ENCODE assay signal across 19 mouse cellular contexts in genomic region chr15:84025651-84026050, GRCm38 (mm10). TPM values are rescaled to one million over a fixed set of nuclear protein-coding genes. Genes with fewer than 3 reads are reported as not detected.
"Had no signal": no experiment of that assay in that cellular context is flagged by ENCODE, and none has a peak within 500 bp of the region (broad histone marks: within the 10 kb centered on the region; RNA-seq: fewer than 3 reads in every experiment).

No protein-coding gene starts in this region.

- H3K9me3 ChIP-seq: midbrain, embryonic 10.5 days; midbrain, embryonic 13.5 days; neural tube, embryonic 13.5 days; neural tube, embryonic 15.5 days had no signal

- H3K36me3 ChIP-seq: midbrain, embryonic 10.5 days; midbrain, embryonic 13.5 days; neural tube, embryonic 13.5 days; neural tube, embryonic 15.5 days had no signal

- H3K4me2 ChIP-seq: lung, embryonic 14.5 days; midbrain, embryonic 13.5 days; neural tube, embryonic 13.5 days; neural tube, embryonic 15.5 days had no signal

- ATAC-seq: midbrain, embryonic 13.5 days; midbrain, embryonic 16.5 days had no signal

- DNase-seq: lung, adult 18-20 months; lung, embryonic 14.5 days; lung, postnatal 10 days; lung, postnatal 4 days; retina, postnatal 1 day; right cerebral cortex, adult 18-20 months; right cerebral cortex, postnatal 25 days; right cerebral cortex, postnatal 4 days; spleen, adult 18-20 months; thymus, adult 18-20 months; thymus, postnatal 14 days; thymus, postnatal 36 days had no signal

- H3K4me1 ChIP-seq: midbrain, embryonic 10.5 days had no signal

- H3K4me3 ChIP-seq: midbrain, embryonic 10.5 days; midbrain, embryonic 13.5 days; myocyte; neural tube, embryonic 13.5 days; neural tube, embryonic 15.5 days had no signal

- H3K27me3 ChIP-seq: midbrain, embryonic 13.5 days; neural tube, embryonic 13.5 days; neural tube, embryonic 15.5 days had no signal

- H3K9ac ChIP-seq: lung, embryonic 14.5 days; midbrain, embryonic 13.5 days; neural tube, embryonic 13.5 days; neural tube, embryonic 15.5 days had no signal

- H3K27ac ChIP-seq: midbrain, embryonic 10.5 days; midbrain, embryonic 13.5 days; neural tube, embryonic 13.5 days; neural tube, embryonic 15.5 days had no signal

RNA-seq across cellular contexts. Expression of gene Efcab6, which starts 39.5 kb away (rescaled TPM):
- polyA plus RNA-seq: myocyte; small intestine, adult 2 months had no signal
